Comparison of ENCODE assay signal across 15 mouse cellular contexts in the genomic region with DNA sequence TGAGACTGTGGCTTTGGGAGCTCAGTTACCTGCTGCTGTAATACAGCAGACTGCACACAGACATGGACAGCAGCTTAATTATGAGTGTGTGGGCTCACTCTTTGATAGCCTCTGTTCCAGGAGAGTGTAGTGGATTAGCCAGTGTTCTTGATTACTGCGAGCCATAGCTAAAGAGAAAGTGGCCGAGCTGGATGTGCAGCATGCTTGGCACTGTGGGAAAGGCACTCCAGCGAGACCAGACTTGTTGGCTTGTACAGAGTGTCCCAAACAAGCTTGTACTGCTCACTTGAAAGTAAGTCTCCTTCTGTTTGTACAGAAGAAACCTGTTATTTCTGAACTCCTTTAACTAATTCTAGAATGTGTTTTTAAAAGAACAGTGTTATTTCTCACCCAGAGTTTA. TPM values are rescaled to one million over a fixed set of nuclear protein-coding genes. Genes with fewer than 3 reads are reported as not detected.
A peak's percentile ranks its signal among the peaks of the same experiment; 100 is the strongest.
DNase-seq lines count a peak whose midpoint lies in the region; ATAC-seq lines count a peak whose summit lies in the region.
"Had no signal": no experiment of that assay in that cellular context is flagged by ENCODE, and none has a peak within 500 bp of the region (broad histone marks: within the 10 kb centered on the region; RNA-seq: fewer than 3 reads in every experiment).

No protein-coding gene starts in this region.

- H3K27ac ChIP-seq in forebrain, embryonic 16.5 days (ENCODE audit: low read length): no peak overlapping the region
- H3K27ac ChIP-seq: gastrocnemius, adult 2 months had no signal

- no peak overlapping the region for H3K9ac ChIP-seq in forebrain, embryonic 16.5 days (replicated peaks; ENCODE audit: low read depth, low read length)

- peak; percentile 9 for DNase-seq in heart, adult 8-10 months (ENCODE audit: low spot score)
- DNase-seq in heart, adult 9 months (ENCODE audit: low spot score in 2 of 2): no peak
- DNase-seq in fat pad, adult 2 months (ENCODE audit: extremely low read depth, low read depth, low spot score): peak; percentile 97
- peak; percentile 14 to 39 for DNase-seq in kidney, postnatal 4 days
- peak; percentile 37 to 72 for DNase-seq in lung, postnatal 4 days
- DNase-seq in cerebellum, postnatal 14 days: no peak
- DNase-seq: B cell, adult 2 months; cerebellum, postnatal 25 days; gastrocnemius, adult 2 months had no signal

- peaks cover 19% of the 10 kb centered on the region for H3K4me1 ChIP-seq in forebrain, embryonic 16.5 days (replicated peaks; ENCODE audit: control insufficient read depth, insufficient read depth, low read length)

- no peak overlapping the region for H3K4me3 ChIP-seq in forebrain, embryonic 16.5 days (replicated peaks; ENCODE audit: low read length)
- H3K4me3 ChIP-seq: gastrocnemius, adult 2 months had no signal

- H3K4me2 ChIP-seq in forebrain, embryonic 16.5 days (ENCODE audit: low read length): no peak overlapping the region

- no peaks in the 10 kb centered on the region for H3K9me3 ChIP-seq in forebrain, embryonic 16.5 days (ENCODE audit: control insufficient read depth, low read length)

- ATAC-seq in inflammation-experienced regulatory T-cells, adult 6 months: no peak
- no peak for ATAC-seq in forebrain, embryonic 16.5 days
- ATAC-seq: Patski had no signal

- H3K27me3 ChIP-seq in forebrain, embryonic 16.5 days (replicated peaks; ENCODE audit: control insufficient read depth, insufficient read depth, low read length): no peaks in the 10 kb centered on the region
- H3K27me3 ChIP-seq: Patski had no signal

- peaks cover 9% of the 10 kb centered on the region; the same call in 1 of the 2 replicates for H3K36me3 ChIP-seq in forebrain, embryonic 16.5 days (ENCODE audit: control insufficient read depth, insufficient read depth)

- WGBS in forebrain, embryonic 16.5 days: 72% methylated on average over 3 of the region's 3 CpGs

RNA-seq across cellular contexts. Expression of a gene that starts 29.9 kb away (rescaled TPM):
- 1 to 10 TPM; 5.6 to 8.0 (median 6.6) TPM for total RNA-seq in heart, adult 8-10 months (2022)
- 10 to 100 TPM; 10.7 to 20.6 (median 19.9) TPM for polyA plus RNA-seq in inflammation-experienced regulatory T-cells, adult 6 months (2017; shearing (Covaris generic))
- 34.1 and 35.7 TPM in 2 replicates for polyA plus RNA-seq in forebrain, embryonic 16.5 days (2015; fragmentation: Nextera tagmentation; extraction: Ambion mirVana)

RNA-seq across cellular contexts. Expression of a gene that starts 50.8 kb away (rescaled TPM):
- total RNA-seq in heart, adult 8-10 months (2022): under 1 TPM in 2 of 4 experiments, not detected in 2; 0.14 to 0.25 TPM
- polyA plus RNA-seq in inflammation-experienced regulatory T-cells, adult 6 months (2017; shearing (Covaris generic)): not detected
- 71.6 and 85.9 TPM in 2 replicates for polyA plus RNA-seq in forebrain, embryonic 16.5 days (2015; fragmentation: Nextera tagmentation; extraction: Ambion mirVana)

RNA-seq across cellular contexts. Expression of a gene that starts 58.7 kb away (rescaled TPM):
- not detected for total RNA-seq in heart, adult 8-10 months (2022)
- not detected for polyA plus RNA-seq in inflammation-experienced regulatory T-cells, adult 6 months (2017; shearing (Covaris generic))
- polyA plus RNA-seq in forebrain, embryonic 16.5 days (2015; fragmentation: Nextera tagmentation; extraction: Ambion mirVana): 0.35 TPM in 2 replicates
- total RNA-seq: gastrocnemius, adult 2 months; heart, postnatal 25 days; layer of hippocampus, adult 18-20 months; monocyte, adult 5-6 weeks had no signal

Comparison
In these comparisons a context has a peak if more than half of its experiments do, and no peak if none do; other contexts are left out.
1. DNase-seq: peak in heart, adult 8-10 months (single experiment), fat pad, adult 2 months (single experiment), kidney, postnatal 4 days (2 of 2) and lung, postnatal 4 days (2 of 2); none in heart, adult 9 months (0 of 2) and cerebellum, postnatal 14 days (0 of 2).
2. RNA of a gene that starts 50.8 kb away (polyA plus RNA-seq): 71.6 to 85.9 TPM in forebrain, embryonic 16.5 days; not detected in inflammation-experienced regulatory T-cells, adult 6 months; every median in the first group is over 10 times any median in the second.